Mouse (Mus musculus) E14TG2a.4 (cell line): ENCODE data around the gene Hmgcr.

ENCODE experiments used
- CTCF ChIP-seq: conservative IDR thresholded peaks from 2 replicates; pipeline ENCODE4 v1.5.1; 2014; ENCODE audit warnings: low read length
- NANOG ChIP-seq: IDR thresholded peaks from 2 replicates; pipeline ENCODE4 v1.6.1; 2014; ENCODE audit warnings: borderline replicate concordance, low read length, mixed read lengths

DNA sequence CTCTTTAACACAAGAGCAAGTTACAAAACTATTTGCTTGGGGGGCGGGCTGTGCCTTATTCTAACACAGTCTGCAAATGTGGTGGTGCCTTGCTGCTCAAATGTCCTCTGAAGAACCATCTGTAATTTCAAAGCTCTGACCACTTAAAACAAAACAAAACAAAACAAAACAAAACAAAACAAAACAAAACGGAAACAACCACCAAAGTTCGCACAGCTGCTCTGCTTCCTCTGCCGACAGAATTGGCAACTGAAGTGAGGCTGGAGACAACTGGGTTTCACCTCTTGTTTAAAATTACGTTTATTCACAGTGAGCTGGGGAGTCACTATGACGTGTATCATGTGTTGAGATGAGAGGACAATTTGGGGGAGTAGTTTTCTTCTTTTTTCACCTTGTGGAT lies 7.9 kb upstream of the Hmgcr start:
- TF ChIP-seq CTCF, result no peak
- TF ChIP-seq NANOG, result no peak
